Mouse (Mus musculus) MEL (cell line): ENCODE results near the gene Ap3d1.

ENCODE experiments used
- CTCF ChIP-seq, 3 experiments: IDR thresholded peaks in 2 of 3; conservative IDR thresholded peaks in 1 of 3; 2 replicates each; pipeline ENCODE4 v1.5.1; 2011 to 2012; ENCODE audit warnings: low read length in 3 of 3, low read depth in 2 of 3, mild to moderate bottlenecking in 2 of 3, improper control_type of control experiment in 1 of 3, inconsistent platforms in 1 of 3, mixed read lengths in 1 of 3, moderate library complexity in 1 of 3; ENCODE audit not compliant: control insufficient read depth in 1 of 3, insufficient read depth in 1 of 3, poor library complexity in 1 of 3, severe bottlenecking in 1 of 3
- ELF1 ChIP-seq: IDR thresholded peaks from 2 replicates; pipeline ENCODE4 v1.6.1; 2014; ENCODE audit warnings: low read depth, mild to moderate bottlenecking, inconsistent platforms, low read length, improper control_type of control experiment, moderate library complexity
- EP300 ChIP-seq, 2 experiments: IDR thresholded peaks; 2 replicates each; pipeline ENCODE4 v1.6.1; 2011; ENCODE audit warnings: improper control_type of control experiment in 2 of 2, low read length in 2 of 2, low read depth in 1 of 2, mild to moderate bottlenecking in 1 of 2
- GABPA ChIP-seq: IDR thresholded peaks from 2 replicates; pipeline ENCODE4 v1.6.1; 2012; ENCODE audit warnings: low read depth, mild to moderate bottlenecking, inconsistent platforms, low read length, improper control_type of control experiment, moderate library complexity
- GATA1 ChIP-seq: IDR thresholded peaks from 2 replicates; pipeline ENCODE4 v1.6.1; 2011; ENCODE audit warnings: low read depth, low read length, improper control_type of control experiment
- MAX ChIP-seq: IDR thresholded peaks from 2 replicates; pipeline ENCODE4 v1.6.1; 2011; ENCODE audit warnings: low read length, improper control_type of control experiment
- MAZ ChIP-seq: IDR thresholded peaks from 2 replicates; pipeline ENCODE4 v1.6.1; 2012; ENCODE audit warnings: low read depth, mild to moderate bottlenecking, inconsistent platforms, low read length, improper control_type of control experiment
- POLR2A ChIP-seq, 2 experiments: IDR thresholded peaks; 2 replicates each; pipeline ENCODE4 v1.6.1; 2011 to 2012; ENCODE audit warnings: low read length in 2 of 2, mild to moderate bottlenecking in 2 of 2, control low read depth in 1 of 2, improper control_type of control experiment in 1 of 2, low read depth in 1 of 2, moderate library complexity in 1 of 2; ENCODE audit not compliant: control insufficient read depth in 1 of 2, insufficient read depth in 1 of 2, poor library complexity in 1 of 2
- TAL1 ChIP-seq: IDR thresholded peaks from 2 replicates; pipeline ENCODE4 v1.6.1; 2012; ENCODE audit warnings: mild to moderate bottlenecking, inconsistent platforms, low read length, moderate library complexity, mixed read lengths
- TCF12 ChIP-seq: IDR thresholded peaks from 2 replicates; pipeline ENCODE4 v1.6.1; 2014; ENCODE audit warnings: low read depth, mild to moderate bottlenecking, inconsistent platforms, low read length, improper control_type of control experiment, moderate library complexity
- ZNF384 ChIP-seq: IDR thresholded peaks from 2 replicates; pipeline ENCODE4 v1.6.1; 2012; ENCODE audit warnings: low read depth, mild to moderate bottlenecking, inconsistent platforms, low read length, improper control_type of control experiment

DNA sequence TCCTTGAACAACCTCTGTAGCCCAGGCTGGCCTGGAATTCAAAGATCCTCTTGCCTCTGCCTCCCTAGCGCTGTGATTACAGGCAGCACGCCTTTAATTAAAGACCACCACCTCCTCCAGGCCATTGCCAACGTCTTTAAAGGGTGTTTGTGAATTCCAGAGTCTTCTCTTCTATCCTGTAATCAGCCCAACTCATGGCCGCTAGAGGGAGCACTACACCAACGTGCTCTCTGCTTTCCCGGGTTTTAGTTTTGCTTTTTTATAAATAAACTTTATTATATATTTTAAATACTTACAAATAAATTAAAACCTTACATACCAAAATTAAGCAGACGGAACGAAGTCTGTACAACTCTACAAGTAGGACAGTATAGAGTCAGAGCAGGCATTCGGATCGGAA is 82.9 kb downstream of the Ap3d1 start:
- TF ChIP-seq CTCF (IDR thresholded peaks at IDR 0.05 in 2 of 3, conservative IDR thresholded peaks at IDR 0.05 in 1 of 3; ENCODE audit: control insufficient read depth in 1 of 3, insufficient read depth in 1 of 3, low read depth in 2 of 3, low read length in 3 of 3, poor library complexity in 1 of 3, severe bottlenecking in 1 of 3) (peak; percentile 68 to 79 (median 75)), POLR2A (IDR thresholded peaks at IDR 0.05; ENCODE audit: control insufficient read depth in 1 of 2, insufficient read depth in 1 of 2, low read depth in 1 of 2, low read length in 2 of 2, poor library complexity in 1 of 2) (no peak), ELF1 (no peak), GATA1 (0 out of 2 replicates have a peak, but pooled peaks have one; percentile 4), EP300 (IDR thresholded peaks at IDR 0.05; ENCODE audit: low read depth in 1 of 2, low read length in 2 of 2) (no peak), TAL1 (no peak), GABPA (no peak), MAX (no peak), MAZ (no peak), TCF12 (no peak), ZNF384 (peak; percentile 28; the same call in 1 of the 2 replicates)
